Mouse (Mus musculus): ENCODE data around the gene Omt2a.

- TF ChIP-seq CTCF (IDR thresholded peaks at IDR 0.05; ENCODE audit: extremely low read depth, insufficient read depth, insufficient read length, insufficient replicate concordance) (no peak), POLR2A (IDR thresholded peaks at IDR 0.05; ENCODE audit: low read depth, low read length) (no peak)
Measured at GRCm38 (mm10) chr9:78360484-78360872, 45.9 kb upstream of the Omt2a start.

Measured in spleen, adult 2 months (tissue).